Mouse (Mus musculus): Measurements from ENCODE around the gene Hist2h2aa1.
"Not testable (repeated sequence)": the region's sequence is repeated elsewhere in the genome, so short reads cannot be mapped to it uniquely, and the experiment has no call there.

Hist2h2aa1 gene

DNA sequence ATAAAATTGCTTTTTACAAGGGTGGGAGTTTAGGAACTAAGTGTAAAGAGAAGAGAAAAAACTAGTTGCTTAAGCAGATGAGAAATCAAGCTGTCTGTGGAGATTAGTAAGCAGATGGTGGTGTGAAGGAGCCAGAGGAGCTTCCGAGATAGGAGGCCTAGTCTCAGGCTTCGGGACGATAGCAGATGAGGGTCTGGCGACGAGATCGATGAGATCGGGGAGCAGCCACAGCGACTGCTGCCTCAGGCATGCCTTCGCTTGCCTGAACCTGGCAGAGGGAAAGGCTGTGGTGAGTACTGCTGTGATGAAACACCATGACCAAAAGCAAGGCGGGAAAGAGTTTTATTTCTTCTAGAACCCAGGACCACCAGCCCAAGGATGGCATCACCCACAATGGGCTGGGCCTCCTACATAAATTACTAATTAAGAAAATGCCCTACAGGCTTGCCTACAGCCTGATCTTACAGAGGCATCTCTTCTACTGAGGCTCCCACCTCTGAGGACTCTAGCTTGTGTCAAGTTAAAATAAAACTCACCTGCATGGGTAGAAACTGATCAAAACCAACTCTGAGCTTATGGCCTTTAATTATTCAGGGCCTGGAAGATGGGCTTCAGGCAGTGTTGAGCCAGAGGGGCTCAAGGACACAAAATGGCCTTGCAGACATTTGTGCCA lies 9.5 kb downstream of the Hist2h2aa1 start:
- DNase-seq (ENCODE audit: low spot score), result no peak

DNA sequence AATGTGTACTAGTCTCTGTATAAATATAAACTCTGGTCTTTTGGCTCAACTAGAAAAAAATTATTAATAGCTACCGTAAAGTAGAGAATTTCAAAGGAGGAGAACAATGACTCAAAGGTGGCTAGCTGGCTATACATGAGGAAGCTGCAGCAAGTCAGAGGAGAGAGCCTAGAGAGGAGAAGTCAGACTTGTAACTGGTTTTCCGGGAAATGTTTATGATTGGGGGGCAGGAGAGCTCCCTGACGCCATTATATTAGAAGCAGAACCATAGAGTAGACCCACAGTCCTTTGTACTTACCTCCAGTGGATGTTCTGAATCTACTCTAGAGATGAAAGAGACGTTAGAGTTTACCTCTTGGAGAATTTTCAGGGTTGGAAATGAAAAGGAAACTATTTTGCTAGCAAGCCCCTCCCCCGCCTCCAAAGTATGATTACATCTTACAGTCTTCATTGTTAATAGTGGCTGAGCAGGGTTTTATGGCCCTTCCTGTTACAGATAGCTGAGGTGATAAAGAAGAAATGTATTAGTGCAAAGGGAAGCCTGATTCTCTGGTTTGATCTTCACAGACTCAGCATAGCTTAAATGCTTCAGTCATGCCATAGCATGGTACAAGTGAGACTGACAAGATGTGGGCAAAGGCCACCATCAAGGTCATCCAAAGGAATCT lies 10.8 kb downstream of the Hist2h2aa1 start:
- no peak for DNase-seq (ENCODE audit: low spot score)

DNA sequence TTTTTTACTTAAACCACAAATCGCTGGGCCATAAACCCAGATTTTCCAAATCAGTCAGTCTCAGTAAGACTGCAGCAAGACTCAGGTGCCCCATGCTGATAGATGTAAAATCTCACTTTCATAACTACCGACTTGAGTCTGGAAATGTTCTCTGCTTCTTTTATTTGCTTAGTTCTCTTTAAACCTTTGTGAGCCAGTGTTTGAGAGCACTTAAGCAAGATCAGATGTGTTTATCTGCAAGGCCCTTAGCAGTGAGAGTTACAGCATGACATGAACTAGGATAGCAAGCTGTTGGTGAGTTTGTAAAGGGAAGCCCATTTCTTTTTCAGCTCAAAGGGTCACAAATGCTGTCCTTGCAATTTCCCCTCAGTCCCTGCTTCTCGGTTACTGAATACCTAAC lies 11.9 kb downstream of the Hist2h2aa1 start:
- no peak for DNase-seq (ENCODE audit: low spot score)

DNA sequence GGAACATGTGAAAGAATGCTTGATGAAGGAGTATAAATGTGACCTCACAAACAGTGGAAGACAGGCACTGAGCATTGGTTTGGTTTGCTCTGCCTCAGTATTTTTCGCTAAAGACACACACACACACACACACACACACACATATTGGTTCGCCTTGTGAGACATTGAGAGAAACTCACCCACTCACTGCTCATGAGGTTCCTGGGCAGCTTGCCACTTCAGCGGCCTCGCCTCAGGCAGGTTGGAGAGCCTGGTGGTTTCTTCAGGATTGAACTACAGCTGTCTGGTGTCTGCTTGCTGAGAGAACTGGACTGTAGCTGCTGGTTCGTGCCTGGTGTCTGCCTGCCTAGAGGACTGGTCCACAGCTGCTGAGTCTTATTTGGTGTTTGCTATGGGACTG lies 14.9 kb downstream of the Hist2h2aa1 start:
- no peak for DNase-seq (ENCODE audit: low spot score)

DNA sequence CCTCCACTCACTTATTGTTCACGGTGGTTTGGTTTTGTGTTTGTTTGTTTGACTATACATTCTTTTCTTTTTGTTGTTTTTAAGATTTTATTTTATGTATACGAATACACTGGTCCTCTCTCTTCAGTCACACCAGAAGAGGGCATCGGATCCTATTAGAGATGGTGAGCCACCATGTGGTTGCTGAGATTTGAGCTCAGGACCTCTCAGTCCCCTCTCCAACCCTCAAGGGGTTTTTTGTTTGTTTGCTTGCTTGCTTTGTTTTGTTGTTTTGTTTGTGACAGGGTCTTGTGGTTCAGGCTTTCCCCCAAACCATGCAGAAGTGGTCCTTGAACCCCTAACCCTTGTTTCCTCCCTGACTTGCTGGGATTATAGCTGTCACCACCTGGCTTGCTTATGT lies 16.3 kb downstream of the Hist2h2aa1 start:
- no peak for DNase-seq (ENCODE audit: low spot score)

DNA sequence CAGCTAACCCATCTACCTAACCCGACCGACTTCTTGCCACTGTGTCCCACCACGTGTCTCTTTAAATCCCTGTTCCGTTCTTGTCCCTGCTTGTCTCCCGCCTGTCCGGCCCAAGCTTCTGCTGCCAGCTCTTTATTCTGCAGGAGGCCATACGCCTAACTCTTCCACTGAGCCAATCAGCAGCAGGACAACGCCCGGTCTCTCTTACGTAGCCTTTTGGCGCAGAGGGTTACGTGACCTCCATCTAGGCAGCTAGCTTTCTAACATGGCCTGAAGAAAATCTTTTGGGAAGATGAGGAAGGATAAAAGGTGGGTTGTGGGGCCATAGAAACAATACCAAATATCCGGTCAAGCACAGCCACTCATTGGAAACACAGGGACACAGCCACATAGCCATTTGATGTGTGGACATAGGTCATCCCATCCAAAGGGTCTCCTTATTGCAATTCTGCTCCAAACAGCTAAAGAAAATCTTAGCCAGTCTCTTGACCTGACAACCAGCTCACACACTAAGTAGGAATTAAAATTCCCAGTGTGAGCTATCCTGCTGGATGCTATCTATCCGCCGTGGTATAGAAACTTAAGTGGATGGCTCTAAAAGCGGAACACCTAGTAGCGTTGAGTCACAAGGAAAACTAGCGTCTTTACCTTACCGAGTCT lies 17.0 kb downstream of the Hist2h2aa1 start:
- DNase-seq (ENCODE audit: low spot score), result no peak

DNA sequence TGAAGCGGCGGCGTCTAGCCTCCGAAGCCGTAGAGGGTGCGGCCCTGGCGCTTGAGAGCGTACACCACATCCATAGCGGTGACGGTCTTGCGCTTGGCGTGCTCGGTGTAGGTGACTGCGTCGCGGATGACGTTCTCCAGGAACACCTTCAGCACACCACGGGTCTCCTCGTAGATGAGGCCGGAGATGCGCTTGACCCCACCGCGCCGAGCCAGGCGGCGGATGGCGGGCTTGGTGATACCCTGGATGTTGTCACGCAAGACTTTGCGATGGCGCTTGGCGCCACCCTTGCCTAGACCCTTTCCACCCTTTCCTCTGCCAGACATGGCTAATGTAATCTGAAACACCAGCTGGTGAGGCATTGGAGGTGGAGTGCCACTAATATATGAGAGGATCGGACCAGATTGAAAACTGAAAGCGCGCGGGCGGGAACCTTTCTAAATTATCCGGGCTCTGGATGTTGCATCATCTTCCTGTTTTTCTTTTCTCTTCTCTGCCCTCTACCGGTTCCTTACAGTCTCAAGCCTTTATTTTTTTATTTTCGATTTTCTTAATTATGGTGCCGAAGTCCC lies 17.8 kb downstream of the Hist2h2aa1 start, which contains the start of gene Hist2h4:
Gene Hist2h4, minus strand, starts transcription at position 333 of the 572 bp plus-strand sequence.
- DNase-seq (ENCODE audit: low spot score), result peak; percentile 96

DNA sequence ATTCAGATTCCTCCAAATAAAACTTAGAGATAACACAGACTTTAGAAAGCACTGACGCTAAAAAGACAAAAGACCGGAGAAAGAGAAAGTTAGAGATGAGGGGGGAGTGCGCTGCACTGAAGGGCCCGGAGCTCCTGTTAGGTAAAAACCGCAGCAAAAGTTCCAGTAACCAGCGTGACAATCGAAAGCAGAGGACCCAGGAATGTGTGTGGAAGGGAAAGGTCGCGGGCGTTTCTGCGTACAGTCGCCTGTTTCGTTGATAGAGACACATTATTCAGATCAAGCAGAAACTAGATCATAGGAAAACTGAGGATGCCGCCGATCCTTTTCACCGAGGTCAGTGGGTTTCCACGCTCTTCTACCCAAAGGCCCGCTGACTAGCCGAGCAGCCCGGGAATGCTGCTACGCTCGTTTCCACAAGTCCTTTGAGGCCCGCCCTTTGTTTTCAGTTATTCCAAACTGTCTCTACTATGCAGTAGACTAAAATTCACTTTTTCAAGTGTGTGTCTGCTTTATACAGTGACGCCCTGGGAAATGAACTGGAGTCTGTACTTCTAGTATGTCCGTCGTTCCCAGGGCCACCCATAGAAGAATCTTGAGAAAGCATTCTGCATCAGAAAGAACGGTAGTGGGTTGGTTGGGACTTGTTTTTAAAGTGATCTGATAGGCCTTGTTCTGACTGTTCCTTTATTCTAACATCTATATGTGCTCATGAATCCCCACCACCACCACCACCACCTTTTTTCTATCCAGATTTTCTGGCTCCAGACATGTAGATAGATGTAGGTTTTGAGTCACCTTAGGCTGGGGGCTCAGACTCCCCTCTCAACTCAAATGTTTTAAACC lies 18.5 kb downstream of the Hist2h2aa1 start:
- no peak for DNase-seq (ENCODE audit: low spot score)

DNA sequence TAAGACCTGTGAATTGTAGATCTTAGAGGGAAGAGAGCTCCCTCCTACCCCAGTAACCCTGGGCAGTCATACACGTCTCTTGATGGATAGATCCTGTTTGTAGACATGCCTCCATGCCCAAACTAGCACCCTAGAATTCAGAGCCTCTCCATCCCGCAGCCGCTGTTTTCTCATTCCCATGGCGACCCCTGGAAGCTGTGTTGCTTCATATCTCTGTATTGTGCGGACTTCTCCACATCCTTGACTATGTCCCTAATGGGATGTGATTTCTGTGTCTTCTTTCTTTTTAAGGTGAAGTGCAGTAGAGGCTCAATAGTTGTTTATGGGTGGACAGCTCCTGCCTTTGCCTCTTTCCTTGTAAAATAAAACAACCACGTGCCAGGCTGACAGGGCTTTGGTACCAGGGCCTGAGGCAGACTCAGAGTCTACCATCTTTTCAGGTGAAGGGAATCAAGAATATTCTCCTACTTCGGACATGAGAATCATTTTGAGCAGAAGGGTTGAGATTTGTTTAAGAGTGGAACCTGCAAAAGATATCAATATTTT lies 19.2 kb downstream of the Hist2h2aa1 start:
- DNase-seq (ENCODE audit: low spot score), result no peak

DNA sequence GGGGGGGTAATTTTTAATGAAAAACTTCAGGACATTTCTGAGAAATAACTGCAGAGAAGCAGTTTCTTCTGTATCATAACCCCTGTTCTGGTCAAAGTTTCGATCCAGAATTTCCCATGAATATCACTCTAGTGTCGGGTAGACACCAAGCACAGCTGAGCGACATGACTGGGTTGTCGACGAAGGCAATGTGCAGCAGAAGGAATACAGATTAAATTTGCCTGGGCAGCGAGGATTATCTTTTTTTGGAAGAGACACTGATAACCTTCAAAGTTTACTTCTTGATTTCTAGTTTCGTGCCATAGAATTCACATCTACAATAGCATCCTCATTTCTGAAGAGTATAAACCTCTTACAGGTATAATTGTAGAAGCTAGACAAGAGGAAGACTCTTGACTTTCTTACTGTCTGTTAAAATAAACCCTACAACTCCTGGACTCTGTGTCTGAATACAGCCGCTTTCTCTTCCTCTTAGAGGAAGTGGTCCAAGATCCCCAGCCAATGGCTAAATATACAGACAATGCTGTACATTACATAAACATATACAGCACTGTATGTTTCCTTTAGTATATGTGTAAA lies 20.9 kb downstream of the Hist2h2aa1 start:
- no peak for DNase-seq (ENCODE audit: low spot score)

DNA sequence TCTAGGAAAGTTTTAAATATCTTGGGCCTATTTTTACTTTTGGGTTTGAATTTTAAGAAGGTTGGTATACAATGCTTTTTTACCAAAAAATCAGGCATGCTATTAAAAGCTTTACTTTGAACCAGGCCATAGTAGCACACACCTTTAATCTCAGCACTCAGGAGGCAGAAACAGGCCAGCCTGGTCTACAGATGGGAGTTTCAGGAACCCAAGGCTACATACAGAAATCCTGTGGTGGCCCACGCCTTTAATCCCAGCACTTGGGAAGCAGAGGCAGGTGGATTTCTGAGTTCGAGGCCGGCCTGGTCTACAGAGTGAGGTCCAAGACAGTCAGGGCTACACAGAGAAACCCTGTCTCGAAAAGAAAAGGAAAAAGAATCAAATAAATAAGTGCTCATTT lies 22.2 kb downstream of the Hist2h2aa1 start:
- no peak for DNase-seq (ENCODE audit: low spot score)

DNA sequence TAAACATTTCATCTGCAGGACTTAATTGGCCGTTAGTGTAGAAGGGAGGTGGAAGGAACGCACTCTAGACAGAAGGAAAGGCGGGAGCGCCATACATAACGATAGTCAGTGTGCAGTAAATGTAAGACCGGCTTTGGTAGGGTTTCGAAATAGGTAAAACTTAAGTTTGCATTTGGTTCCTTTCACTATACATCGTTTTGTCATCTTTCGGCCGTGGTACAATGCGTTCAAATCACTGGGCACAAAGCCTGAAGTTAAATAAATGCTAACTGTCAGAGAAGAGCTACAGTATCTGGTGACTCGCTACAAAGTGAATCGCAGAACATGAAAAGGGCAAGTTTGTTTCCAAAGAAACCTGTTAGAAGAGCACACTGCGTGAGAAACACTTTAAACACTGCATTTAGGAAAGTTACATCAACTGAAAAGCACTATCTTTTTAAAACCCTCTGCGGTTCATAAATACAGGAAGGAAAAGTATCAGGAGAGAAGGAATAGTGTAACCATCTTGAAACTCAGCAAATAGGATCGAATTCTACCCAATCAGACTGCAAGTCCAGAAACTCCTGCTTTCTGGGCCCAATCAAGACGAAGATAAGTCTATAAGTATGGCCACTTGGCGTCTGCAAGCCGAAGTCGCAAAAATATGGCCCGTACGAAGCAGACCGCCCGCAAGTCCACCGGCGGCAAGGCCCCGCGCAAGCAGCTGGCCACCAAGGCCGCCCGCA lies 22.9 kb downstream of the Hist2h2aa1 start, which contains the start of gene Hist2h3b:
Gene Hist2h3b, plus strand, starts transcription at position 604 of the 725 bp plus-strand sequence.
- DNase-seq (ENCODE audit: low spot score), result peak; percentile 88

DNA sequence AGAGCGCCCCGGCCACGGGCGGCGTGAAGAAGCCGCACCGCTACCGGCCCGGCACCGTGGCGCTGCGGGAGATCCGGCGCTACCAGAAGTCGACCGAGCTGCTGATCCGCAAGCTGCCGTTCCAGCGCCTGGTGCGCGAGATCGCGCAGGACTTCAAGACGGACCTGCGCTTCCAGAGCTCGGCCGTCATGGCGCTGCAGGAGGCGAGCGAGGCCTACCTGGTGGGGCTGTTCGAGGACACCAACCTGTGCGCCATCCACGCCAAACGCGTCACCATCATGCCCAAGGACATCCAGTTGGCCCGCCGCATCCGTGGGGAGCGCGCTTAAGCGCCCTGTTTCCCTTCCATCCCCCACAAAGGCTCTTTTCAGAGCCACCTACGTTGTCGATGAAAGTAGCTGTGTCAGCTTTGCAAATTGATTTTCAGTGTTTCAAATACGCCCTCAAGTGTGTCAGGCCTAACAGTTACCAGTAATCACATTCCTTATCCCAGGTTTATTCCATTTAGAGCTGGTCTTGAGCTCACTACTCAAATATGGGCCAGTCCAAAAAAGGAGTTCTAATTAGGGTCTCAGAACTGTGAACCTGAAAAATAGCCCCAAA lies 23.6 kb downstream of the Hist2h2aa1 start:
- not testable (repeated sequence) for DNase-seq (ENCODE audit: low spot score)

DNA sequence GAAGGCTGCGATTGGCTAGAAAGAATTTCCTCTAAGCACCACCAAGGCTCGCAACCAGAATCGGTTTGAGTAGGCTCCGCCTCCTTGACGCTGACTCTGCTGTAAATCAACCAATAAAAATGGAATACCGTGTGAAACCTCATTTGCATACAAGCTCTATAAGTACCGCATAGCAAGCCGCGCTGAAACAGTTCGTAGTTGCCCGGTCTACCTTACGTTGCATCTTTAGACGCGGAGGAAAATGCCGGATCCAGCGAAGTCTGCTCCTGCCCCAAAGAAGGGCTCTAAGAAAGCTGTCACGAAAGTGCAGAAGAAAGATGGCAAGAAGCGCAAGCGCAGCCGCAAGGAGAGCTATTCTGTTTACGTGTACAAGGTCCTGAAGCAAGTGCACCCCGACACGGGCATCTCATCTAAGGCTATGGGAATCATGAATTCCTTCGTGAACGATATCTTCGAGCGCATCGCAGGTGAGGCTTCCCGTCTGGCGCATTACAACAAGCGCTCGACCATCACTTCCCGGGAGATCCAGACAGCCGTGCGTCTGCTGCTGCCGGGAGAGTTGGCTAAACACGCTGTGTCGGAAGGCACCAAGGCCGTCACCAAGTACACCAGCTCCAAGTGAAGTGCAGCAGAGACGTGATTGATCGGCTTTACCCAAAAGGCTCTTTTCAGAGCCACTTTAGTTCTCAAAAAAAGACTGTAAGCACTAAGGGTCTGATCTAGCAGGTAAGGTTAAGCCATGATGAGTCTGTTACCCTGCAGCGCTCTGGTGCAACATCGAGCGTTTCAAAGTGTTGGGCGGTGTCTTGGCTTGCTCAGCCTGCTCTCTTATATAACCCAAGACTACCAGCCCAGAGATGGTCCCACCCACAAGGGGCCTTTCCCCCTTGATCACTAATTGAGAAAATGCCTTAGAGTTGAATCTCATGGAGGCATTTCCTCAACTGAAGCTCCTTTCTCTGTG lies 24.5 kb downstream of the Hist2h2aa1 start, which contains the start of gene Hist2h2bb:
Gene Hist2h2bb, plus strand, starts transcription at position 242 of the 964 bp plus-strand sequence.
- DNase-seq (ENCODE audit: low spot score), result peak; percentile 85

DNA sequence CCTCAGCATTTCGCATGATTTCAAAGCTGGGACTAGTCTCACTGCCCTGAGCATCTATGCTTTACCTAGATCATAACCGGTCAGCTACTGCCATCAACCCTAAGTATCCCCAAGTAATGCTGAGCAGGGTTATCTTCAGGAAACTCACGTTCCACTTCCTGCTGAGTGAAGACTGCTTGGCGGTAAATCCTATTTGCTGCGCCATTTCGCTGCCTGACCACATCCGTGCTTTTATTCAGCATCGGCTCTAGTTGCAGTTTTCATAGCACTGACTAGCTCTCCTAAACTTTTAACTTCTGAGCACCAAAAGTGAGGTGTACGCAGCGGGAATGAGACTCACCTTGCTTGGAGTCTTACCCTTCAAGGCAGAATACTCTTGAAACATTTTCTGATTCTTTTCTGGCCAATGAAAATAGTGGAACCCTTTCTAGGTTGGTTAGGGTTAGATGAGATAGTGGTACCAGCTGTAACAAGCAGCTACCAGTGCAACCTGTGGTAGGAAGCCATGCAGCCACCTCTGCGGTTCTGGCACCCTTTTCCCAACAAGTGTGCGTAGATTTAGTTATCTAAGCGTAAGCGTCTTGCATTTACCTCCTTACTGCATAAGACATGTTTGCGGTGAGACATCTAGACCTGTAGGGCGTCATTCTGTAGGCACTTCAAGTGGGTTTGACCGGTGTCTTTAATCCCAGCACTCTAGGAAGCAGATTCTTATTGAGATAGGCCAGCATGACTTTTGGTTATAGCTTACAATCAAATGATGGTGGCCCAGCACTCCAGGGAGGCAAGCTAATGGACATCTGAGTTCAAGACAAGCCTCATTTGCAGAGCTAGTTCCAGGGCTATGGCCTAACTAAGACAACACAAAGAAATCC lies 28.5 kb downstream of the Hist2h2aa1 start:
- DNase-seq (ENCODE audit: low spot score), result no peak

DNA sequence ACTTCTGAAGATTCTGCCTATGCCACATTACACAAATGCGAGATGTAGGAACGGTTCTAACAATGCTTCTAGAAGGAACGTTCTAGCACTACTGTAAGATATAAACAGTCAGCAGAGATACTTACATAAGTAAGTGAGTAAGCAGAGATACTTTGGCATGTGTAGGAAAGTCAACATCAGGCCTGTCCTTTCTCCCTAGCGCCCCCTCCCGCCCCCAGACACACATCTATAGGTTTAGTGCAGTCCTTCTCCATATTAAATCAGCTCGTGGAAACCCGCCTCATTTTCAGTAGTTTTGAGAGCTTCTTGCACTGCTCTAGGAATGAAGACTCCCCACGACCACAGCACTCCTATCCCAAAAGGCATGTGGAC lies 32.1 kb downstream of the Hist2h2aa1 start:
- DNase-seq (ENCODE audit: low spot score), result no peak

DNA sequence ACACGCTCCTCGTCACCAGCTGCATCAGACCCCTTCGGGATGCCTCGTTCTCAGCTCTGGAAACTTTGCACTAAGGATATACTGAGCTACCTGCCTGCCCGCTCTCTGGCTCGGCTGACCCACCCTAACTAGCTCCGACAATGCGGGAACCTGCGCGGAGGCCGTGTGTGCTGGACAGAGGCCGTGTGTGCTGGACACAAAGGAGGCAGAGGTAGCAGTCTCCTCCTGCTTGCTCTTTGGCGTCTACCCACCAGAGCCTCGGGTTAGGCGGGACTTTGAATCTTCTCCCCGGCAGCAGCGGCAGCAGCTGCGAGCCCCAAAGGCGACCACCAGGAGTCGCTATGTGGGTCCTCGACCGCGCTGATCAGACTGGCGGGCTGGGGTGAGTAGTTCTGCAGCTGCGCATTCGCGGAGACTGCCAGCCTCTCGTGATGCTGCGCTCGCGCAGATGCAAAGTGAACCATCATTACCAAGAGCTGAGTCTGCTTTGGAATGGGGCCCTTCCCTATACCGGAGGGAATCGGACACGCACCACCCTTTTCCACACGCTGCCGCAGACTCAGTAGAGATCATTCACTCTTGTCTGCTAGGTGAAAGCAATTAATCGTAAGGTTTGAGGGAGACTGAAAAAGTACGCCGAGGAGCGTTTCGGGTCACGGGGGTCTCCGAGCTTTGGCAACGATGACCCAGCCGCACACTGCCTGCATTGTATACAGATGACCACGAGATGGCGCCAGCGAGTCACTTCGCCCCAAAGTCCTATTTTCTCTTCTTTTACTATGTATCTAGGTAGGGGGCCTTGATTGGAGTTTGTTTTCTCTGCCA lies 32.7 kb downstream of the Hist2h2aa1 start:
- peak; percentile 75 for DNase-seq (ENCODE audit: low spot score)

All from ovary, postnatal 10 days (tissue).